Mouse (Mus musculus): ENCODE results near the gene Slamf7. TPM values are rescaled to one million over a fixed set of nuclear protein-coding genes. Genes with fewer than 3 reads are reported as not detected.

Gene Slamf7
- total and polyA plus RNA-seq, 3 experiments: 6.8 to 15.4 (median 10.6) TPM

- Histone ChIP-seq H3K4me3 (replicated peaks in 1 of 3; ENCODE audit: low read depth in 2 of 3, low read length in 2 of 3, poor library complexity in 1 of 3) (no peak overlapping the region), H3K27ac (ENCODE audit: insufficient read depth, low read depth) (no peak overlapping the region), H3K4me1 (ENCODE audit: control insufficient read depth in 1 of 2, insufficient read depth in 2 of 2) (no peaks in the 10 kb centered on the region), H3K9ac (ENCODE audit: insufficient read depth, low read depth) (no peak overlapping the region), H3K79me2 (replicated peaks; ENCODE audit: control insufficient read depth, extremely low read depth, insufficient read depth, poor library complexity, severe bottlenecking) (no peaks in the 10 kb centered on the region), H3K36me3 (replicated peaks in 1 of 2; ENCODE audit: control insufficient read depth in 1 of 2, insufficient read depth in 1 of 2, low read length in 1 of 2) (peaks cover 13 to 20% of the 10 kb centered on the region in 2 experiments), H3K9me3 (replicated peaks; ENCODE audit: low read length) (no peaks in the 10 kb centered on the region), H3K27me3 (replicated peaks) (no peaks in the 10 kb centered on the region), H3K4me2 (ENCODE audit: insufficient read depth, low read depth, poor library complexity, severe bottlenecking) (no peak overlapping the region)
- DNase-seq (ENCODE audit: extremely low read depth): no peak
- dilution Hi-C loops (cut with MboI; ENCODE audit: extremely low pct_ligation_motif_present, extremely low pct_unique_long_range_greater_than_20kb, low sequenced_read_pairs): no loop called here
- TF ChIP-seq UBTF (IDR thresholded peaks at IDR 0.05; ENCODE audit: low read depth, low read length) (no peak), EP300 (IDR thresholded peaks at IDR 0.05; ENCODE audit: low read length) (no peak), TBP (conservative IDR thresholded peaks at IDR 0.05; ENCODE audit: low read depth, low read length) (no peak), CTCF (conservative IDR thresholded peaks at IDR 0.05 in 1 of 2, IDR thresholded peaks at IDR 0.05 in 1 of 2; ENCODE audit: low read depth in 2 of 2, low read length in 2 of 2) (no peak), TCF12 (IDR thresholded peaks at IDR 0.05; ENCODE audit: low read depth, low read length) (no peak), RCOR1 (conservative IDR thresholded peaks at IDR 0.05; ENCODE audit: low read depth, low read length) (no peak), E2F4 (IDR thresholded peaks at IDR 0.05; ENCODE audit: insufficient replicate concordance, low read depth, low read length) (no peak), HCFC1 (IDR thresholded peaks at IDR 0.05; ENCODE audit: low read depth, low read length) (no peak), MYC (IDR thresholded peaks at IDR 0.05; ENCODE audit: low read depth, low read length) (no peak), USF2 (conservative IDR thresholded peaks at IDR 0.05; ENCODE audit: low read depth, low read length) (no peak), RAD21 (IDR thresholded peaks at IDR 0.05; ENCODE audit: low read depth, low read length) (no peak)
- in situ Hi-C loops (cut with MboI; ENCODE audit: low pct_ligation_motif_present, low pct_unique_long_range_greater_than_20kb, low sequenced_read_pairs): no loop called here
These were observed 68.3 kb downstream of the Slamf7 start for GRCm38 (mm10) chr1:171584584-171584983.

Other genes with a start within 250 kb of the Slamf7 start
- gene Usf1, start 241.7 kb downstream of the Slamf7 start, total RNA-seq (2012; rRNA removed): 59.4 and 73.7 TPM in 2 replicates
- gene Usf1, start 241.7 kb downstream of the Slamf7 start, total RNA-seq (2014; rRNA removed): 53.8 and 54.9 TPM in 2 replicates
- gene Usf1, start 241.7 kb downstream of the Slamf7 start, polyA plus RNA-seq (2012; ENCODE audit: insufficient read length, low read depth): 37.4 and 39.5 TPM in 2 replicates
- 2.5 and 2.6 TPM in 2 replicates for gene Tstd1, start 234.2 kb downstream of the Slamf7 start, total RNA-seq (2012; rRNA removed)
- 1.2 and 1.4 TPM in 2 replicates for gene Tstd1, start 234.2 kb downstream of the Slamf7 start, total RNA-seq (2014; rRNA removed)
- 3.5 and 4.4 TPM in 2 replicates for gene Tstd1, start 234.2 kb downstream of the Slamf7 start, polyA plus RNA-seq (2012; ENCODE audit: insufficient read length, low read depth)
- 1.6 and 1.8 TPM in 2 replicates for gene F11r, start 215.5 kb downstream of the Slamf7 start, total RNA-seq (2012; rRNA removed)
- gene F11r, start 215.5 kb downstream of the Slamf7 start, total RNA-seq (2014; rRNA removed): 0.74 and 1.3 TPM in 2 replicates
- 1.3 and 1.4 TPM in 2 replicates for gene F11r, start 215.5 kb downstream of the Slamf7 start, polyA plus RNA-seq (2012; ENCODE audit: insufficient read length, low read depth)
- gene Alyref2, start 149.6 kb downstream of the Slamf7 start, total RNA-seq (2012; rRNA removed): 5.4 and 5.9 TPM in 2 replicates
- gene Alyref2, start 149.6 kb downstream of the Slamf7 start, total RNA-seq (2014; rRNA removed): 4.2 and 4.6 TPM in 2 replicates
- 4.9 and 5.3 TPM in 2 replicates for gene Alyref2, start 149.6 kb downstream of the Slamf7 start, polyA plus RNA-seq (2012; ENCODE audit: insufficient read length, low read depth)
- not detected in 2 replicates for gene Itln1, start 117.7 kb downstream of the Slamf7 start, total RNA-seq (2012; rRNA removed)
- gene Itln1, start 117.7 kb downstream of the Slamf7 start, total RNA-seq (2014; rRNA removed): not detected in 2 replicates
- gene Itln1, start 117.7 kb downstream of the Slamf7 start, polyA plus RNA-seq (2012; ENCODE audit: insufficient read length, low read depth): not detected in 2 replicates
- 0.21 and 0.34 TPM in 2 replicates for gene Cd244a, start 93.8 kb downstream of the Slamf7 start, total RNA-seq (2012; rRNA removed)
- 0.45 and 0.64 TPM in 2 replicates for gene Cd244a, start 93.8 kb downstream of the Slamf7 start, total RNA-seq (2014; rRNA removed)
- 0.41 and 0.74 TPM in 2 replicates for gene Cd244a, start 93.8 kb downstream of the Slamf7 start, polyA plus RNA-seq (2012; ENCODE audit: insufficient read length, low read depth)
- gene Ly9, start 45.6 kb downstream of the Slamf7 start, total RNA-seq (2012; rRNA removed): 43.6 and 46.7 TPM in 2 replicates
- gene Ly9, start 45.6 kb downstream of the Slamf7 start, total RNA-seq (2014; rRNA removed): 53.6 and 57.8 TPM in 2 replicates
- gene Ly9, start 45.6 kb downstream of the Slamf7 start, polyA plus RNA-seq (2012; ENCODE audit: insufficient read length, low read depth): 68.6 and 74.4 TPM in 2 replicates
- gene Cd48, start 29.0 kb upstream of the Slamf7 start, total RNA-seq (2012; rRNA removed): 65.0 and 96.4 TPM in 2 replicates
- 218 and 231 TPM in 2 replicates for gene Cd48, start 29.0 kb upstream of the Slamf7 start, total RNA-seq (2014; rRNA removed)
- gene Cd48, start 29.0 kb upstream of the Slamf7 start, polyA plus RNA-seq (2012; ENCODE audit: insufficient read length, low read depth): 80.3 and 87.6 TPM in 2 replicates
- gene Slamf1, start 114.1 kb upstream of the Slamf7 start, total RNA-seq (2012; rRNA removed): 0.34 and 0.38 TPM in 2 replicates
- 0.72 and 0.81 TPM in 2 replicates for gene Slamf1, start 114.1 kb upstream of the Slamf7 start, total RNA-seq (2014; rRNA removed)
- 0.78 and 0.80 TPM in 2 replicates for gene Slamf1, start 114.1 kb upstream of the Slamf7 start, polyA plus RNA-seq (2012; ENCODE audit: insufficient read length, low read depth)
- gene Cd84, start 186.7 kb upstream of the Slamf7 start, total RNA-seq (2012; rRNA removed): 12.4 and 12.7 TPM in 2 replicates
- 24.3 and 31.8 TPM in 2 replicates for gene Cd84, start 186.7 kb upstream of the Slamf7 start, total RNA-seq (2014; rRNA removed)
- gene Cd84, start 186.7 kb upstream of the Slamf7 start, polyA plus RNA-seq (2012; ENCODE audit: insufficient read length, low read depth): 17.4 and 18.1 TPM in 2 replicates
- gene Gm10521, start 242.6 kb upstream of the Slamf7 start, total RNA-seq (2012; rRNA removed): 0.17 and 0.21 TPM in 2 replicates
- gene Gm10521, start 242.6 kb upstream of the Slamf7 start, total RNA-seq (2014; rRNA removed): 0.13 and 0.16 TPM in 2 replicates
- 1.6 and 1.7 TPM in 2 replicates for gene Gm10521, start 242.6 kb upstream of the Slamf7 start, polyA plus RNA-seq (2012; ENCODE audit: insufficient read length, low read depth)